Mouse (Mus musculus) olfactory bulb, adult 2 months (tissue): ENCODE data around the gene Trmt1. TPM values are rescaled to one million over a fixed set of nuclear protein-coding genes. Genes with fewer than 3 reads are reported as not detected.

Experiments used
- H3K27ac ChIP-seq: fragments of 200-500 bp; 2 replicates; pipeline ENCODE4 v1.5.1; 2012; ENCODE audit warnings: low read depth, low read length; ENCODE audit not compliant: insufficient read depth
- H3K4me1 ChIP-seq: fragments of 200-500 bp; 2 replicates; pipeline ENCODE4 v1.6.1; 2012; ENCODE audit warnings: low read length; ENCODE audit not compliant: control insufficient read depth, insufficient read depth
- H3K4me3 ChIP-seq: fragments of 200-500 bp; 2 replicates; pipeline ENCODE4 v1.5.1; 2012; ENCODE audit warnings: mild to moderate bottlenecking, low read depth, low read length, moderate library complexity; ENCODE audit not compliant: insufficient read depth
- CTCF ChIP-seq: fragments of 200-500 bp; IDR thresholded peaks from 2 replicates; pipeline ENCODE4 v1.5.1; 2012; ENCODE audit warnings: low read depth, mild to moderate bottlenecking, low read length, moderate library complexity; ENCODE audit not compliant: insufficient read depth
- POLR2A ChIP-seq: fragments of 200-500 bp; IDR thresholded peaks from 2 replicates; pipeline ENCODE4 v1.6.1; 2012; ENCODE audit warnings: mild to moderate bottlenecking, low read depth, low read length, moderate library complexity; ENCODE audit not compliant: insufficient read depth
- WGBS: fragments of 180-500 bp; shearing (Covaris S2); methylation state at CpG from one replicate; pipeline ENCODE4 v1.1.7; 2018; 5-methylcytosine and 5-hydroxymethylcytosine counted together
- polyA plus RNA-seq: library from polyadenylated mRNA; stranded (reverse); fragments of >200 nt; gene quantifications from 2 replicates; pipeline ENCODE4 v1.2.4, GENCODE M21; 2012; ENCODE audit warnings: low replicate concordance; ENCODE audit not compliant: missing spikeins, insufficient read depth, insufficient read length

Trmt1 gene
- polyA plus RNA-seq, 1 experiment: not detected

DNA sequence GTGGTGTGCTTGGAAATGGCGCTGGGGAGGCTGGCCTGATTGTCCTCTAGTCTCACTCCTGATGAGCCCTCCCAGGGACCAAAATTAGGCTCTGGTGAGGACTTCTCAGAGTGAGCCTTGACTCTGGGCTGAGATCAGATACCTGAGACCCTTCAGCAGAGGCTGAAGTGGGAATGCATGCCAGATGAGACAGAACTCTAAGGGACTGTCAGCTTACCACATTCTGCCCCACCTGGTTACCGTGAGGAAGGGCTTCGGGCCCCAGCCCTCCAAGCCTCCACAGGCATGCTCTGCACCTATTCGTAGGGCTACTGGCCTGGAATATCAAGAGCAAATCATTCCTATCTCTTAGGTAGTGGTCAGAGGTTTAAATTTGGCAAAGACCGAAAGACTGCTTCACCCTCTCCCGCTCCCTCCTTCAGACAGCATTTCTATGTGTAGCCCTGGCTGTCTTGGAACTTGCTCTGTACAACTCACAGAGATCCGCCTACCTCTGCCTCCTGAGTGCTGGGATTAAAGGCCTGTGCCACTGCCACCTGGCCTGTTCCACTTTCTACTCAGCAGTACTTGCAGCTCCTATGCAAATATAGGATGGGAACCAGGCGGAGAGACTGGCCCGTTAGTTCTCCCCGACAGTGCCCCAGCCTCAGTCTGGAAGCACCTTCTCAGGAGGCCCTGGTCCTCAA, 52.8 kb downstream of the Trmt1 start:
- Histone ChIP-seq H3K4me1 (peaks cover 59% of the 10 kb centered on the region), H3K27ac (peak overlapping the region; percentile 36; the same call in 1 of the 2 replicates), H3K4me3 (no peak overlapping the region)
- TF ChIP-seq CTCF (no peak), POLR2A (no peak)
- WGBS: 67% methylated on average over 10 of the region's 10 CpGs

DNA sequence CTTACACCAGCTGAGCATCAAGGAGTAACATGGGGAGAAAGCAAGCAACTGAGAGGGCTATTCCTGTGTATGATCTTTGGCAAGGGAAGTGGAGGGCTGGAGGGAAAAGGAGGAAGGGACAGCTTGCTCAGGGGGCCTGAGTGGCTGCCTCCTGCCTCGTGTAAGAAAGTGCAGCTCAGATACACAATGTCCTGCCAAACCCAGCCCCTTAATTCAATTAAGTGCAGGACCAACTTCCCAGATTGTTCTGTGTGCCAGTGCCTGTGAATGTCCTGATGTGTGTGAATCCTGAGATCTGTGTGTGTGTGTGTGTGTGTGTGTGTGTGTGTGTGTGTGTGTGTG, 53.3 kb downstream of the Trmt1 start:
- Histone ChIP-seq H3K4me1 (peaks cover 59% of the 10 kb centered on the region), H3K27ac (0 out of 2 replicates have a peak overlapping the region, but pooled peaks have one; percentile 36), H3K4me3 (no peak overlapping the region)
- TF ChIP-seq CTCF (no peak), POLR2A (no peak)
- WGBS: 27% methylated on average over 1 of the region's 1 CpGs

DNA sequence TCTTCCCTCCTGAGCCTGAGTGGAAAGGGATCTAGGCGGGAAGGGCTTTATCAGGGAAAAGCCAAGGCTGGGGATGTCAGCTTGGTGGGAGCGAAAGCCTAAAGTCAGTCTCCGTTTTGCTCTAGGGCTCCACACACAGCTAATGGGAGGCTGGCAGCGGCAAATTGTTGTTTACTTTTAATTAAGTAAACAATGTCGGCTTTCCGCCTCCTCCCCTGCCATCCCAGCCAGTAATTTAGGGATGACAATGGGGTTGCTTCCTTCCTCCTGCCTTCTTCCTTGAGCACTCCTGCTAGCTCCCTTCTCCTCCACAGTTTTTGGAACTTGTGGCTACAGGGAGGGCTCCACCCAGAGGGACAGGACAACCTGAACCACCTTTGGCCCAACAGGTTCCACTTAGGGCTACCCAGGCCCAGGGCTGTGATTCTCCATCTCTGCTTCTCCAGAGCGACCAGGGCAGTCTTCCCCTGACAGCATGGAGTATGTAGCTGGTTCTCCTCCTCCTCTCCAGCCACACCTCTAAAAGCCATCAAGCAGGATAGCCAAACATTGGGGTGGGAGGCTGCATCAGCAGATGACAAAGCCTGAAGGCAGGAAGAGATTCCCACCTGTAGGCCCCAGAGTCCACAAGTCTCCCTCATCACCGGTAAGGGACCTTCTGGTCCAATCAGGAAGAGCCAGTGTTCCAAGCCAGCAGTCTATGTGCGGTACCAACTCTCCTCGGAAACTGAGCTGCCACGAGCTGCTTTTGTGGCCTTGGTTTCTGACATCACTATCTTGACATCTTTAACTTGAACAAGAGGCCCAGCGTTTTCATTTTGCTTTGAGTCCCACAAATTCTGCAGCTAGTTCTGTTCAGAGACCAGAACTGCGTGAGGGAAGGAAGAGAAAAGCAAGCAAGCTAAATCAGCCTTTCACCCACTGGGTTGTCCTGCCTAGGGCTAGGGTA, 55.1 kb downstream of the Trmt1 start:
- TF ChIP-seq POLR2A (no peak), CTCF (no peak)
- Histone ChIP-seq H3K4me3 (no peak overlapping the region), H3K4me1 (peaks cover 67% of the 10 kb centered on the region), H3K27ac (no peak overlapping the region)
- 31% methylated on average over 13 of the region's 13 CpGs for WGBS

DNA sequence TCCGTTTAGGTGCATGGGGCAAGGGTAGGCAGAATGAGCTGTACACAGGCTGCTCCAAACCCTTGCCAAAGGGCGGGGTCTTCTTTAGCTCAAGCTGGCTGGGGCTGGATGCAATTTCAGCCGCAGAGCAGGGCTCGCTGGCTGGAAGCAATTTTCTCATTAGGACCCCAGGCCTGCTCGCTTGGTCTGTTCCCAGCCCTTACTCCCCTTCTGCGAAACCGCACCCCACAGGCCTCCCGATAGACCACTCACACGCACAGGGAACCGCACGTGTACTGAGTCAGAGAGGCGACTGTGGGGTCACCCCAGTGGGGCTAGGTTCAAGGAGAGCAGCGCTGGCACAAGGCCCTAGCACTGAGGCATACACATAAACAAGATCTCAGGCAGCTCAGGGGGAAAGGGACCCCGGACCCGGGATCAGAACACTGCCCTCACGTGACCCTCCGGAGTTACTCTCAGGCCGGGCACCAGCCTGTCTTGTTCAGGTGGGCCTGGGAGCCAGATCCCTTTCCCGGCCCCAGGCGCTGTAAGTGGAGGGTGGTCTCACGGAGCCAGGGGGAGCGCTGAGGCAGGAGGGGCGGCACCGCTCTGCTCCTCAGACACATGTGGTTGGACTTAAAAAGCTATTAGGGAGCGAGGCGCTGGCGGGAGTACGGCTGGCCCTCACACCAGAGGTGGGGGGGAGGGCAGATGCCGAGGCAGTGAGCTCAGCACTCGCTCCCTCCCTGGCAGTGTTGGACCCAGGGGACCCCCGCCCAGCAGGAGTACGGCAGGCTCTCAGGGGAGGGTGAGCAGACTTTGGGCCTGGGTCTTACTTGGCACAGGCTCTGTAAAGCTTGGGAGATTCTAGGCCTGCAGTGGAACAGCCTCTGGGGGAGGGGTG, 56.3 kb downstream of the Trmt1 start:
- 34% methylated on average over 32 of the region's 32 CpGs for WGBS
- H3K4me1 ChIP-seq: peaks cover 69% of the 10 kb centered on the region
- TF ChIP-seq CTCF (no peak), POLR2A (no peak)
- H3K27ac ChIP-seq: no peak overlapping the region
- no peak overlapping the region for H3K4me3 ChIP-seq

DNA sequence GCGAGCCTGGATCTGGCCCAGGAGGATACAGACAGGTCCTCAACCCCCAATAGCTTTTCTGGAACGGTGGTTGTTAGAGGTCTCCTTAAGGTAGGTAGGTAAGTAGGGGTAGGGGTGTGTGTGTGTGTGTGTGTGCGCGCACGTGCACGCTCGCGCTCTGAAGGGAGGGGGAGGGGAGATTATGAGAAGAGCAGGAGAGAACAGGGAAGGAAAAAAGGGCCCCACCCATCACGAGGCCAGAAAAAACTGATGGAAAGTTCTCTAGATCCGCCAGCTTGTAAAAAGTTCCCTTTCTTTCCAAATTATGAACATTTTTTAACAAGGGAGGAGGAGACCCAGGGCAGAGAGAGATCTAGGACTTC, 56.9 kb downstream of the Trmt1 start:
- no peak for TF ChIP-seq POLR2A
- TF ChIP-seq CTCF: no peak
- WGBS: 49% methylated on average over 10 of the region's 10 CpGs
- Histone ChIP-seq H3K4me1 (peaks cover 65% of the 10 kb centered on the region), H3K27ac (no peak overlapping the region), H3K4me3 (no peak overlapping the region)

DNA sequence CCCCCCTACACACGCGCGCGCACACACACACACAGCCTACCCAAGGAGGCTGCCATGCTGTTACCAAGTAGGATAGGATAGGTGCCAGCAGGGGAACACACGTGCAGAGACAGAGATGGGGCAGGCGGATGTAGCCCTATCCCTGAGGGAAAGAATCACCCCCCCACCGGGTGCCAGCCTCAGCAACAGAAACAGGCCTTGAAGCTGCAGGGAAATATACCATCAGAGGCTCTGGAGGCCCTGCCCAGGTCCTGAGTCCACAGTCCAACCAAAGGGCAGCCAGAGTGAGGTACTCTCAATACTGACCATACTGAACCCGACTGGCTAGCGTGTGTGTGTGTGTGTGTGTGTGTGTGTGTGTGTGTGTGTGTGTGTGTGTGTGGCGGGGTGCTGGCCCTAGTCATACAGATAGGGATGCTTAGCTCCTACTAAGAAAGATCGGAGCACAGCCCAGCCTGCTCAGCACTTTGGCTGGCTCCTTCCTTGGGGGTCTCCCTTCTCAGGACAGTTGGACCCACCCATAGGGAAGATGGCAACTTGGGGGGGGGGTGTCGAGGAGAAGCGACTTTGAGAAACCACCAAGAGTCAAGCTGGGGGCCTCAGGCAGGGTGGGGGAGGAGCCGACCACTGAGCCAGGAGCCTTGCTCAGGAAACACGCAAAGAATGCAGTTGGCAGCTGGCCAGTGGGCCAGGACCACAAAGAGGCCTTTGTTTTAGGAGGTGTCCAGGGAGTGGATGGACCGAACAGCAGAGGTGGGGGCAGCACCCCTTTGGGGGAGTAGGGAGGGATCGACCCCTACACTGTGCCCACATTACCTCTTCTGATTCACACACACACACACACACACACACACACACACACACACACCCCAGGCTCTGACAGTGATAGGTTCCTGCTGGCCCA, 57.7 kb downstream of the Trmt1 start:
- Histone ChIP-seq H3K4me3 (no peak overlapping the region), H3K27ac (no peak overlapping the region), H3K4me1 (peaks cover 58% of the 10 kb centered on the region)
- TF ChIP-seq CTCF (no peak), POLR2A (no peak)
- WGBS: 35% methylated on average over 17 of the region's 17 CpGs

DNA sequence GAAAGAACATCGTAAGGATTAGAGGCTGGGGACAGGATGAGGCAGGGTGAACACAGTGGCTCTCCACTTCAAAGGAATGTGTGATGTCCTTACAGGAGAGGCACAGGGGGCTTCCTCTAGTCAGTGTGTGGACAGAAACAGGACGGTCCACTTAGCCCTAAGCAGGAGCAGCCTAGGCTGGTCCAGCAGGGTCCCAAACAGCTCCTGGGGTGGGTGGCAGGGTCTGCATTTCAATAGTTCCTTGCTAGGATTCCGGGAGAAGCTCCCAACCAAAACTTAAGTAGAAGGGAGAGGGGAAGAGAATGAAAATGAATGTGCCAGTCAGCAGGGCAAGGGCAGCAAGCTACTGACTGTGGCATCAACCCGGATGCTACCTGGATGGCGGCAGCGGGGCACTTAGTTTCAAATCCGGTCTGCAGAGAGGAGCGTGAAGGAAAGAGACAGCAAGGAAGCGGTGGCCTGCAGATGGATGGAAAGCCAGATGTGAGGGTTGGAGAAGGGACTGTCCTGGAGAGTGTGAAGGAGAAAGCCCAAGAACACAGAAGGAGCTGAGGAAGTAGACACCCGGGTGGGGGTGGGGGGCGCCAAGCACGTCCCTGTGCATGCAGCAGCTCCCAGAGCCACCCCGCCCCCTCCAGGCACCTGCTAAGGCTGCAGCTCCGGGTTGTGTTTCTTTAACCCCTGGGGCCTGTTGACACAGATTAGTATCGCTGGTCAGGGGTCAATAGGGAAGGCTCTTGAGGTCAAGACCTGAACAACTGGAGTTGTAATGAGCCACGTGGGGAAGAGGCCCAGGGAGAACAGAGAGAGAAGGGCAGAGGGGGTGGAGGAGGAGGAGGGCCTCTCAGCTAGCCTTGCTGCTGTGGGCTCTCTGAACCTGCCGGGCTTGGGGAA, 59.2 kb downstream of the Trmt1 start:
- TF ChIP-seq CTCF (no peak), POLR2A (no peak)
- Histone ChIP-seq H3K27ac (no peak overlapping the region), H3K4me1 (peaks cover 65% of the 10 kb centered on the region), H3K4me3 (no peak overlapping the region)
- WGBS: 44% methylated on average over 17 of the region's 17 CpGs

Other genes with a start within 250 kb of the Trmt1 start
- gene Ier2, start 23.5 kb upstream of the Trmt1 start, polyA plus RNA-seq: not detected in 2 replicates
- gene Nacc1, start 1.6 kb downstream of the Trmt1 start, polyA plus RNA-seq: not detected in 2 replicates
- gene Lyl1, start 15.2 kb downstream of the Trmt1 start, polyA plus RNA-seq: not detected in 2 replicates
- not detected in 2 replicates for gene G430095P16Rik, start 36.7 kb downstream of the Trmt1 start, polyA plus RNA-seq
- gene Nfix, start 114.0 kb downstream of the Trmt1 start, polyA plus RNA-seq: not detected in 2 replicates
- not detected in 2 replicates for gene Dand5, start 136.5 kb downstream of the Trmt1 start, polyA plus RNA-seq
- not detected in 2 replicates for gene Gadd45gip1, start 145.2 kb downstream of the Trmt1 start, polyA plus RNA-seq
- gene Rad23a, start 154.4 kb downstream of the Trmt1 start, polyA plus RNA-seq: not detected in 2 replicates
- gene Calr, start 160.6 kb downstream of the Trmt1 start, polyA plus RNA-seq: 225 TPM in 1 of 2 replicates, not detected in the other
- not detected in 2 replicates for gene Farsa, start 170.7 kb downstream of the Trmt1 start, polyA plus RNA-seq
- gene Syce2, start 185.8 kb downstream of the Trmt1 start, polyA plus RNA-seq: not detected in 2 replicates
- gene Gcdh, start 207.6 kb downstream of the Trmt1 start, polyA plus RNA-seq: not detected in 2 replicates
- not detected in 2 replicates for gene Klf1, start 215.6 kb downstream of the Trmt1 start, polyA plus RNA-seq
- gene Dnase2a, start 222.3 kb downstream of the Trmt1 start, polyA plus RNA-seq: not detected in 2 replicates